Mouse (Mus musculus): Measurements from ENCODE around the gene Il11.
A peak's percentile ranks its signal among the peaks of the same experiment; 100 is the strongest.

Il11 gene

DNA sequence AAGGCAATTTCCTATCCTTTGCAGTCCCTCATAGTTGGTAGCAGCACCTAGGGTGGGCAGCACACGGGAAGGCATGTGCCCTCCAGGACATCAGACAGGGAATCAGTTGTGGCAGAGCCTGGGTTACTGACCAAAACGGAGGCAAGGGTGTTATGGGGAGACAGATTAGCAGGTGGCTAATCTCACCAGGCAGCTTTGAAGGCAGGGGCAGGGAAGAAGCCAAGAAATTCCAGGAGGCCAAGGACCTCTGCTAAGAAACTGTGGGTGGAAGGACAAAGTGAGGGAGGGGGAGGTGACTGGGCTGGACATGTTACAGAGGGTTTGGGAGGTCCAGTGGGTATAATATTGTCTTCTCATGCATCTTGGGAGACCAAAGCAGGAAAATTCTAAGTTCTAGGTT is 39.3 kb downstream of the Il11 start:
- no peak for DNase-seq (ENCODE audit: low read depth, low spot score)

DNA sequence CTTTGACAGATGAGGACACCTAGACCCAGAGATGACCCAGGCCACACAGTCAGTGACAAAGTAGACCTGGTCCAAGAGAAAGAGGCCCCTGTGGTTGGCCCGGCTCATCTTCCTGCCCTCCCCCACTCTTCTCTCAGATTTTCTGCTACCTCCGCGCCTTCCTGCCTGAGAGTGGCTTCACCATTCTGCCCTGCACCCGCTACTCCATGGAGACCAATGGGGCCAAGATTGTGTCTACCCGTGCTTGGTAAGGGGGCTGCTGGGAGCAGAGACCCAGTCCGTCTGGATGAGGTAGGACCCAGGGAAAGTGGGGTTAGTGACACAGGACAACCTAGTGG is 40.2 kb downstream of the Il11 start:
- DNase-seq (ENCODE audit: low read depth, low spot score) = no peak

- DNase-seq (ENCODE audit: low read depth, low spot score) = no peak
These were observed 40.8 kb downstream of the Il11 start for GRCm38 (mm10) chr7:4741672-4742481.

DNA sequence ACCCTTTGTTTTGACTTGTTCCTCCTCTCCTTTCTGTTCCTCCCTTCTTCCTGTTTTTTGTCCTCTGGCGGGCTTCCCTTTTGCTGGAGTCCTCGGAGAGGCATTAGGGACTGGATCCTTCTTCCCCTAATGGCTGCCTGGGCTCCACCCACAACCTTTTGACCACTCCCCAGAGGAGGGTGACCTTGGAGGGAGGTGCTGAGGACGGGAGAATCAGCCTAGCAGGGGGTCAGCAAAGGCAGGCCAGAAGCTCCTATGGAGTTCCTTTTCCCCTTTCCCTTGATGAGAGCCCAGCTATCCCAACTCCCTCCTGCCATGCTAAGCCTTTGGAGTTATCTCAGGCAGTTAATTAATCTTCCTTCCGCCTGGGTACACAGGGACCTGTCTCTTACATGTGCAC is 41.5 kb downstream of the Il11 start:
- peak; percentile 56 for DNase-seq (ENCODE audit: low read depth, low spot score)

DNA sequence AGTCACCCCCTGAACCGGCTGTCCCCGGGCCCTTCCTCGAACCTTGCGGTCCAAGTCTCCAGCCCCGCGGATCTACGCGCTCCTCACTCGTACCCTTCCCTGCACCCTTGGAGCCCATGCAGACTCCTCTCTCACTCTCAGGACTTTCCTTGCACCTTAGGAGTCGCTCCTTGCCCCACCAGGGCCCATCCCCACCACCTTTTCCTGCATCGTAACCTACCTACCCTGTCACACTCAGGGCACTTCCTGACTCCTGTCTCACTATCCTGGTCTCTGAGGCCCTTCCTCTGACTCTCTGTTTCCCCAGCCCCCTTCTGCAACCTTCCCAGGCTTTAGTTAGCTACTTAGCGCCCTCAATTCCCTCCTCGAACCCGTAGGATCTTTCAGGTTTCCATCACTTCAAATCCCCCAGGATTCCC is 42.3 kb downstream of the Il11 start:
- peak; percentile 36 for DNase-seq (ENCODE audit: low read depth, low spot score)

- peak; percentile 100 for DNase-seq (ENCODE audit: low read depth, low spot score)
These were observed 42.9 kb downstream of the Il11 start, which contains the start of gene Kmt5c for GRCm38 (mm10) chr7:4739544-4740275. TSS of gene Kmt5c (plus strand) at chr7:4740115.

DNA sequence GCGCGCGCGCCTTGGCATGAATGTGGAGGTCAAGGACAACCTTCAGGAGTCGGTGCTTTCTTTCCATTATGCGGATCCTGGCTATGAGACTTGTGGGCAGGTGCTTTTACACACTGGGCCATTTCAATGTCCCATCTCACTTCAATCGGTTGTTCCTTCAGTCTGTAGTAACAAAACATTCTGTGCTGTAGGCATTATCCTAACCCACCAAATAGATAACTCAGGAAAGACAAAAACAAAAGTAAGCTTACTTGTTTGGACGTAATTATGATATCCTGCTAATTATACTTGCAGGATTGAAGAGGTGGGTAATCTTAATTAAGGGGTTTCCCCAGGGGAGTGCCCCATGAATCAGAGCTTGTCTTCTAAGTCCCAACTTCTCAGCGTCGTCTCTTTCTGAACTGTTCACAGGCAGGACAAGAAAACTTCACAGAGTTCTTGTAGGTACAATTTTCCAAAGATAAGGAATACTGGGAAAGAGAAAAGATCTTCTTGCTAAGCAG is 43.6 kb downstream of the Il11 start:
- DNase-seq (ENCODE audit: low read depth, low spot score) = no peak

GRCm38 (mm10) chr7:4732968-4733392 is 49.7 kb downstream of the Il11 start:
- peak; percentile 63 for DNase-seq (ENCODE audit: low read depth, low spot score)

DNA sequence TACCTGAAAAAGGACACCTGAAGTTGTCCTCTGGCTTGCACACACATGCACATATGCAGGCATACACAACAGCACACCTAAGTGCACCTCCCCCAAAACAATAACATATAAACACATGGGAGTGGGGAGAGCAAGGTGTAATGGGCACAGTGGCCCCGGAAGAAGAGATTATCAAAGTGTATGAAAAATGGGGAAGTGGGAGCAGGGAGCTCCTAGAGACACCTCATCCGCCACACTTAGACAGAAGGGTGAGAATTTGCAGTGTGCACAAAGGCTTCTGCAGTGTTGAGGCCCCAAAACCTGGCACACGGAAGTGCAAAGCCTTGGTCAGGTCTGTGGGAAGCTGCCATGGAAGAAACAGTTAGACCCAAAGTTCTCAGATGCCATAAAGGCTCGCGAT is 51.6 kb downstream of the Il11 start:
- no peak for DNase-seq (ENCODE audit: low read depth, low spot score)

GRCm38 (mm10) chr7:4725169-4725568 is 57.5 kb downstream of the Il11 start, which contains the start of gene Tmem150b:
TSS of gene Tmem150b (minus strand) at chr7:4725249.
- no peak for DNase-seq (ENCODE audit: low read depth, low spot score)

DNA sequence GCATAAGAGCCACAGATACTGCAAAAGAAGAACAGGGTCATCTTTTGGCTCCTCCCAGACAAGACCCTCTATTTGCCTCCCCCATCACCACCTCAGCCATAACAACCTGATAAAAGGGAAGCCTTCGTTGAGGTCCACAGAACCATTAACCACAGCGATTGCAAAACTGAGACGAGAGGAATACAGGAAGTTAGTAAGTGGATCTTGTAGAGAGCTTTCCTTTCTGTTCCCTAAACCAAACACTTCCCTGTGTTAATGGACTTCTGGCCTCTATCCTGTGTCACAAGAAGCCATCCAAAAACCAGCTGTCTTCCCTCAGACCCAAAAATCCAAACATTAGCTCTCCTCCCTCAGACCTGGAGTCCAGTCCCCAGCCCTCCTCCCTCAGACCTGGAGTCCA is 58.3 kb downstream of the Il11 start:
- no peak for DNase-seq (ENCODE audit: low read depth, low spot score)

DNA sequence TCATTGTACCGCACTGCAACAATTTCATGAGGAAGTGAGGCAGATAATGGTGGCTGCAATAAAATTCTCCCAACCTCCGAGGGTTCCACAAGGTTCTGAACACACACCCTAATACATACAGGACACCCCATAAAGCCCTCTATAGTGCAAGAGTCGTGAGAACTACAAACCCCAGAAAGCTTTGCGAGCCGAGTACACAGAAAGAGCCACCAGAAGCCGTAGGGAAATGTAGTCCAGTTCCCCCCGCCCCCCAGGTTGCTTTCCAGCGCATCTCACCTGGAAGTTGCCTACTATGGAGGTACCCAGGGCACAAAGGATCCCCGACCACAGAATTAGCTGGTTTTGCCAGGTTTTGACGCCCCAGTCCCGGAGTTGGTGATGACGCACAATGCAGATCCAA is 59.2 kb downstream of the Il11 start:
- no peak for DNase-seq (ENCODE audit: low read depth, low spot score)

Measured in 3T3-L1 (cell line).